Mouse (Mus musculus) lung, postnatal 4 days (tissue): ENCODE measurements around the gene Bpnt1.

Experiments used
- DNase-seq, 2 experiments: peaks; one replicate each; pipeline ENCODE4 v3.0.0; 2021

Gene Bpnt1

GRCm38 (mm10) chr1:185333651-185334050 is 1.7 kb downstream of the Bpnt1 start:
- no peak for DNase-seq

- DNase-seq, result no peak
Observed at GRCm38 (mm10) chr1:185334136-185334535, 2.2 kb downstream of the Bpnt1 start.

- no peak for DNase-seq
Observed at GRCm38 (mm10) chr1:185335231-185335765, 3.3 kb downstream of the Bpnt1 start.

- DNase-seq, result no peak
Observed at GRCm38 (mm10) chr1:185336535-185336934, 4.6 kb downstream of the Bpnt1 start.

- no peak for DNase-seq
Observed at GRCm38 (mm10) chr1:185342441-185342840, 10.5 kb downstream of the Bpnt1 start.

- DNase-seq, result no peak
Observed at GRCm38 (mm10) chr1:185343422-185343821, 11.5 kb downstream of the Bpnt1 start.

- no peak for DNase-seq
Observed at GRCm38 (mm10) chr1:185346188-185346587, 14.2 kb downstream of the Bpnt1 start.

- DNase-seq, result no peak
Observed at GRCm38 (mm10) chr1:185349741-185350140, 17.8 kb downstream of the Bpnt1 start.

GRCm38 (mm10) chr1:185350611-185351010 is 18.7 kb downstream of the Bpnt1 start:
- no peak for DNase-seq

- DNase-seq, result no peak
Observed at GRCm38 (mm10) chr1:185352151-185352550, 20.2 kb downstream of the Bpnt1 start.

- DNase-seq, result no peak
Observed at GRCm38 (mm10) chr1:185353351-185353750, 21.4 kb downstream of the Bpnt1 start.

- DNase-seq, result no peak
Observed at GRCm38 (mm10) chr1:185354731-185355130, 22.8 kb downstream of the Bpnt1 start.

- no peak for DNase-seq
Observed at GRCm38 (mm10) chr1:185356246-185356645, 24.3 kb downstream of the Bpnt1 start.

GRCm38 (mm10) chr1:185358211-185358610 is 26.3 kb downstream of the Bpnt1 start:
- DNase-seq, result no peak

- peak; percentile 99 for DNase-seq
Observed at GRCm38 (mm10) chr1:185362677-185363520, 30.9 kb downstream of the Bpnt1 start, which contains the start of gene Eprs. Gene Eprs (plus strand): TSS chr1:185363044.

- DNase-seq, result peak; percentile 46 to 50
Observed at GRCm38 (mm10) chr1:185363526-185364182, 31.7 kb downstream of the Bpnt1 start.

GRCm38 (mm10) chr1:185364183-185364540 is 32.2 kb downstream of the Bpnt1 start:
- no peak for DNase-seq

GRCm38 (mm10) chr1:185367383-185367782 is 35.4 kb downstream of the Bpnt1 start:
- no peak for DNase-seq

- DNase-seq, result no peak
Observed at GRCm38 (mm10) chr1:185369979-185370378, 38.0 kb downstream of the Bpnt1 start.

- no peak for DNase-seq
Observed at GRCm38 (mm10) chr1:185376390-185376789, 44.4 kb downstream of the Bpnt1 start.

GRCm38 (mm10) chr1:185377429-185377828 is 45.5 kb downstream of the Bpnt1 start:
- no peak for DNase-seq

GRCm38 (mm10) chr1:185401615-185402014 is 69.7 kb downstream of the Bpnt1 start:
- DNase-seq, result no peak

- peak in 1 of 2 experiments; percentile 8 for DNase-seq
Observed at GRCm38 (mm10) chr1:185404021-185404420, 72.1 kb downstream of the Bpnt1 start.

- DNase-seq, result no peak
Observed at GRCm38 (mm10) chr1:185405921-185406320, 74.0 kb downstream of the Bpnt1 start.
